Mouse (Mus musculus) erythroblast, embryonic 14.5 days (primary cell): ENCODE data around the gene Mrpl28.

Experiments
- GATA1 ChIP-seq: IDR thresholded peaks from 2 replicates; pipeline ENCODE4 v1.6.1; 2012; ENCODE audit warnings: low read length, inconsistent platforms, mixed read lengths
- TAL1 ChIP-seq: IDR thresholded peaks from 3 replicates; pipeline ENCODE4 v1.6.1; 2012; ENCODE audit warnings: low read length, inconsistent platforms, mixed read lengths

DNA sequence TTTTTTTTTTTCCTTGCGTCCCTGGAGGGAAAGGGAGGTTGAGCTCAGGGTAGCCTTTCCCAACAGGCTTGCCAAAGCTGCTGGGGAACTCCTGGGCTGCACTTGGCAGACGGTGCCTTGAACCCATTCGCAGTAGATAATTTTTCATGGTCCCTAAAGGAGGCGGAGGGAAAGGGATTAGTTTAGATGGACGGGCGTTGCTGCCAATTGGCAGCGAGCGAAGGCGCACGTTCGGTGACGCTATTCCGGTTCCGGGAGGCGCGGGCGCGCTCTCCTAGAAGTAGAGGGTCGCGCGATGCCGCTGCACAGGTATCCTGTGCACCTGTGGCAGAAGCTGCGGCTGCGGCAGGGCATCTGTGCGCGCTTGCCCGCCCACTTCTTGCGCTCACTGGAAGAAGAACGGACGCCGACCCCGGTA, at the start of gene Mrpl28:
- TF ChIP-seq TAL1: no peak
- no peak for TF ChIP-seq GATA1
